Mouse (Mus musculus) CD4-positive naive resting alpha-beta T cell, adult 76 days (primary cell): ENCODE data around the gene Hpd. TPM values are rescaled to one million over a fixed set of nuclear protein-coding genes. Genes with fewer than 3 reads are reported as not detected.

ENCODE experiments used
- total RNA-seq: library from RNA; stranded (reverse); gene quantifications from one replicate; pipeline ENCODE4 v1.2.4, GENCODE M21; 2023

Hpd gene
- total RNA-seq = not detected

GRCm38 (mm10) chr5:123182651-123183050 lies at the start of gene Hpd:
Hpd (minus strand) TSS chr5:123182727.

DNA sequence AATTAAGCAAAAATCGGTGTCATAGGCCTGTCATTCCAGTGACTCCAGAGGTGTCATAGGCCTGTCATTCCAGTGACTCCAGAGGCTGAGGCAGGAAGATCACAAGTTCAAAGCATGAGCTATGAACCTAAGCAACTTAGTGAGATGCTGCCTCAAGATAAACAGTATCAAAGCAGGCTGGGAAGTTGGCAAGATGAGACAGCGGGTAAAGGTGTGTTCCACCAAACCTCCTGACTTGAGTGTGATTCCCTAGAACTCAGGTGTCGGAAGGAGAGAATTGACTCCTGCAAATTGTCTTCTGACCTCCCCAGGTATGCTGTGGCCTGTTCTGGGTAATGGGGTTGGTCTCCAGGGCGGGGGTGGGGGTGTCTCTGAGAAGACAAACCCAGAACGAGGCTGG lies 13.2 kb downstream of the Hpd start, which contains the start of gene Psmd9:
Gene Psmd9, plus strand, starts transcription at position 130 of the 400 bp plus-strand sequence.

GRCm38 (mm10) chr5:123142161-123143157 lies 40.1 kb downstream of the Hpd start, which contains the start of gene Setd1b:
Setd1b (plus strand) TSS chr5:123142193.

DNA sequence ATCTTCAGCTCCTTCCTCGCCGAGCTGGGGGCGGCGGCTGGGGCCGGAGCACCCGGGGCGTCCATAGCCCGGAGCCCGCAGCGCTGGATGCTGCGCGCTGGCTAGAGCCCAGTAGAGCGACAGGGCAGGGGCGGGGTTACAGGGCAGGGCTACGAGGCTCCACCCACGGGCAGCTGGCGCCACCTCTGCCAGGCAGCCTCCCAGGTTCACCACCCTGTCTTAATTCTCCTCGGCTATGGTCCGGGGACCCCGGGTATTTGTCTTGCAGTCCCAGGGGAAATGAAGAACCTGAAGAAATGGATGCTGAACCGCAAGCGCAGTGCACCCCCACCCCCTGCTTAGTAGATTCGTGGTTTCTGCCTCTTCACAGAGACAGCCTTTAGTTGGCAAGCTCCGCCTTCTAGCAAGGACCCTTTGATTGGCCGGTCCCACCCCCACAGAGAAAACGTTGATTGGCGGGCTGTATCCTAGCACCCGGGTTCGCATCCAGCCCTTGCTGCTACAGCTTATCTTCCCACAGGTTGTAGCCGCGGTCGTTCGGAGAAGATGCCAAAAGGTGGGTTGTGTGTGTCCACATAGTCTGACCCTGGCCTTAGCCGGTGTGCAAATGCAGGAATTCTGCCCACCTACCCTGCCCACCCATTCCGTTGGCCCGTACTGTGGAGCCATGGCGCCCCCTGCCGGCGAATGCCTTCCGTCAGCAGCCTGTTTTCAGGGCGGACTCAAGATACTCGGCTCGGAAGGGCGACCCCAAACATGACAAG lies 50.0 kb downstream of the Hpd start, which contains the start of gene Rhof:
Gene Rhof, minus strand, starts transcription at position 385 of the 764 bp plus-strand sequence.

Other genes with a start within 250 kb of the Hpd start
- gene Kdm2b, start 192.9 kb downstream of the Hpd start, total RNA-seq = 87.6 TPM
- 85.6 TPM for gene Orai1, start 167.7 kb downstream of the Hpd start, total RNA-seq
- not detected for gene Morn3, start 135.7 kb downstream of the Hpd start, total RNA-seq
- 7.9 TPM for gene Tmem120b, start 114.3 kb downstream of the Hpd start, total RNA-seq
- gene Rhof, start 50.0 kb downstream of the Hpd start, total RNA-seq = 69.0 TPM
- 97.1 TPM for gene Setd1b, start 40.5 kb downstream of the Hpd start, total RNA-seq
- gene Psmd9, start 13.3 kb downstream of the Hpd start, total RNA-seq = 28.8 TPM
- 1.9 TPM for gene Wdr66, start 69.4 kb upstream of the Hpd start, total RNA-seq
- gene Bcl7a, start 161.1 kb upstream of the Hpd start, total RNA-seq = 18.7 TPM
- gene Mlxip, start 212.1 kb upstream of the Hpd start, total RNA-seq = 97.0 TPM